Mouse (Mus musculus) left cerebral cortex, adult 8-10 months (tissue): ENCODE results near the gene Kat6b. TPM values are rescaled to one million over a fixed set of nuclear protein-coding genes. Genes with fewer than 3 reads are reported as not detected.
"Not testable (repeated sequence)": the region's sequence is repeated elsewhere in the genome, so short reads cannot be mapped to it uniquely, and the experiment has no call there.

ENCODE experiments used
- DNase-seq, 2 experiments: peaks; one replicate each; pipeline ENCODE4 v3.0.0; 2022; ENCODE audit warnings: low spot score in 2 of 2
- total RNA-seq, 4 experiments: library from RNA; stranded (reverse); gene quantifications; 2 replicates each; pipeline ENCODE4 v1.2.4; 2022

Gene Kat6b
- total RNA-seq: 100 to 1,000 TPM; 118 to 155 (median 127) TPM

GRCm38 (mm10) chr14:21481231-21481630, at the start of gene Kat6b:
Kat6b (plus strand) TSS chr14:21481434.
- no peak for DNase-seq

- DNase-seq: no peak
Observed at GRCm38 (mm10) chr14:21433415-21433814, 47.8 kb upstream of the Kat6b start.

- no peak for DNase-seq
Observed at GRCm38 (mm10) chr14:21433995-21434394, 47.2 kb upstream of the Kat6b start.

- DNase-seq: no peak
Observed at GRCm38 (mm10) chr14:21434686-21435085, 46.5 kb upstream of the Kat6b start.

GRCm38 (mm10) chr14:21439785-21440184, 41.4 kb upstream of the Kat6b start:
- no peak for DNase-seq

GRCm38 (mm10) chr14:21440526-21440925, 40.7 kb upstream of the Kat6b start:
- DNase-seq: no peak

GRCm38 (mm10) chr14:21441772-21442533, 39.3 kb upstream of the Kat6b start:
- no peak for DNase-seq

GRCm38 (mm10) chr14:21452581-21452980, 28.7 kb upstream of the Kat6b start:
- DNase-seq: no peak

GRCm38 (mm10) chr14:21453896-21454295, 27.3 kb upstream of the Kat6b start:
- DNase-seq: no peak

- DNase-seq: no peak
Observed at GRCm38 (mm10) chr14:21455654-21456350, 25.4 kb upstream of the Kat6b start.

GRCm38 (mm10) chr14:21456526-21456925, 24.7 kb upstream of the Kat6b start:
- no peak for DNase-seq

- no peak for DNase-seq
Observed at GRCm38 (mm10) chr14:21457876-21458275, 23.4 kb upstream of the Kat6b start.

- no peak for DNase-seq
Observed at GRCm38 (mm10) chr14:21458696-21459095, 22.5 kb upstream of the Kat6b start.

GRCm38 (mm10) chr14:21459163-21459562, 22.1 kb upstream of the Kat6b start:
- DNase-seq: no peak

GRCm38 (mm10) chr14:21462398-21462797, 18.8 kb upstream of the Kat6b start:
- DNase-seq: no peak

GRCm38 (mm10) chr14:21463117-21463712, 18.0 kb upstream of the Kat6b start:
- no peak for DNase-seq

- no peak for DNase-seq
Observed at GRCm38 (mm10) chr14:21470386-21470785, 10.8 kb upstream of the Kat6b start.

GRCm38 (mm10) chr14:21471975-21472374, 9.3 kb upstream of the Kat6b start:
- no peak for DNase-seq

GRCm38 (mm10) chr14:21474593-21475132, 6.6 kb upstream of the Kat6b start:
- DNase-seq: not testable (repeated sequence)

GRCm38 (mm10) chr14:21477181-21477580, 4.1 kb upstream of the Kat6b start:
- DNase-seq: no peak

- no peak for DNase-seq
Observed at GRCm38 (mm10) chr14:21479566-21479965, 1.7 kb upstream of the Kat6b start.

- no peak for DNase-seq
Observed at GRCm38 (mm10) chr14:21480191-21480590, 1.0 kb upstream of the Kat6b start.
